Mouse (Mus musculus) regulatory T cell (primary cell): ENCODE data around the gene Ppp1r14d.

Source experiments
- in situ Hi-C: fragments of 300-600 bp; cut with MboI, MseI; formaldehyde crosslinking; loops from one replicate; pipeline ENCODE4 v1.15.1; 2025; ENCODE audit warnings: high pct_unique_total_duplicates

Ppp1r14d gene

GRCm38 (mm10) chr2:119237210-119237870, 7.6 kb upstream of the Ppp1r14d start, which contains the start of gene Spint1:
Gene Spint1 (plus strand): TSS chr2:119237362.
- in situ Hi-C loops, result no loop called here

- in situ Hi-C loops, result no loop called here
These were observed 7.0 kb upstream of the Ppp1r14d start for GRCm38 (mm10) chr2:119236682-119237209.

GRCm38 (mm10) chr2:119209176-119209507, 20.6 kb downstream of the Ppp1r14d start:
- in situ Hi-C loops, result no loop called here

- in situ Hi-C loops, result no loop called here
These were observed 21.1 kb downstream of the Ppp1r14d start, which contains the start of the genes Zfyve19 and Dnajc17 for GRCm38 (mm10) chr2:119208344-119209175. Gene Zfyve19 (plus strand): TSS chr2:119208617. Gene Dnajc17 (minus strand): TSS chr2:119208795.

- in situ Hi-C loops, result no loop called here
These were observed 21.8 kb downstream of the Ppp1r14d start for GRCm38 (mm10) chr2:119207961-119208343.

GRCm38 (mm10) chr2:119203871-119204460, 25.7 kb downstream of the Ppp1r14d start:
- in situ Hi-C loops, result no loop called here

- in situ Hi-C loops, result no loop called here
These were observed 26.7 kb downstream of the Ppp1r14d start for GRCm38 (mm10) chr2:119202914-119203453.

GRCm38 (mm10) chr2:119198934-119199333, 30.8 kb downstream of the Ppp1r14d start:
- in situ Hi-C loops, result no loop called here

GRCm38 (mm10) chr2:119198049-119198448, 31.7 kb downstream of the Ppp1r14d start:
- in situ Hi-C loops, result no loop called here

- in situ Hi-C loops, result no loop called here
These were observed 32.2 kb downstream of the Ppp1r14d start for GRCm38 (mm10) chr2:119197493-119197892.

- in situ Hi-C loops, result no loop called here
These were observed 33.2 kb downstream of the Ppp1r14d start for GRCm38 (mm10) chr2:119196316-119197108.

GRCm38 (mm10) chr2:119194140-119194539, 35.6 kb downstream of the Ppp1r14d start:
- in situ Hi-C loops, result no loop called here

- in situ Hi-C loops, result no loop called here
These were observed 38.7 kb downstream of the Ppp1r14d start for GRCm38 (mm10) chr2:119190969-119191368.

- in situ Hi-C loops, result no loop called here
These were observed 40.5 kb downstream of the Ppp1r14d start for GRCm38 (mm10) chr2:119189029-119189710.

- in situ Hi-C loops, result no loop called here
These were observed 46.8 kb downstream of the Ppp1r14d start for GRCm38 (mm10) chr2:119182914-119183313.

GRCm38 (mm10) chr2:119177384-119177939, 52.2 kb downstream of the Ppp1r14d start:
- in situ Hi-C loops, result no loop called here

GRCm38 (mm10) chr2:119176761-119177160, 52.9 kb downstream of the Ppp1r14d start:
- in situ Hi-C loops, result no loop called here

GRCm38 (mm10) chr2:119175614-119176013, 54.1 kb downstream of the Ppp1r14d start:
- in situ Hi-C loops, result no loop called here

- in situ Hi-C loops, result no loop called here
These were observed 54.8 kb downstream of the Ppp1r14d start for GRCm38 (mm10) chr2:119174866-119175265.

- in situ Hi-C loops, result no loop called here
These were observed 55.6 kb downstream of the Ppp1r14d start, which contains the start of gene Gm14137 for GRCm38 (mm10) chr2:119173991-119174651. Gene Gm14137 (plus strand): TSS chr2:119174509.
